Mouse (Mus musculus) olfactory bulb, adult 2 months (tissue): ENCODE data around the gene Strn.

Experiments used
- CTCF ChIP-seq: fragments of 200-500 bp; IDR thresholded peaks from 2 replicates; pipeline ENCODE4 v1.5.1; 2012; ENCODE audit warnings: low read depth, mild to moderate bottlenecking, low read length, moderate library complexity; ENCODE audit not compliant: insufficient read depth
- POLR2A ChIP-seq: fragments of 200-500 bp; IDR thresholded peaks from 2 replicates; pipeline ENCODE4 v1.6.1; 2012; ENCODE audit warnings: mild to moderate bottlenecking, low read depth, low read length, moderate library complexity; ENCODE audit not compliant: insufficient read depth

DNA sequence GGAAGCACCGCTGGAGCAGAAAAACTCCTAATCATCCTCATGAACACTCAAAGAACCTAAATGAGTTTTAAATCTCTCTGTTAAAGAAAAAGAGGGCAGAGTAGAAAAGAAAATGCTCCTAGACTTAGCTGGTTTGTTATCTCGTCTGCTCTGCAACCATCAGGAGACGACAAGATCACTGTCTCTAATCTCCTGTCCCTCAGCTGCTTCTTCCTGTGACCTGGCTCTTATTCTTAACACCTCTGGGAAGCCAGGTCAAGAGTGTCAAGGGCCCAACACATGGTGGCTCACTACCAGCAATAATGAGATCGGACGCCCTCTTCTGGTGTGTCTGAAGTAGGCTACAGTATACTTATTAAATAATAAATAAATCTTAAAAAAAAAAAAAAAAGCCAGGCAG lies 40.1 kb downstream of the Strn start:
- no peak for TF ChIP-seq CTCF
- no peak for TF ChIP-seq POLR2A
